Mouse (Mus musculus): ENCODE measurements around the gene Gm5796. TPM values are rescaled to one million over a fixed set of nuclear protein-coding genes. Genes with fewer than 3 reads are reported as not detected.
"Not testable (repeated sequence)": the region's sequence is repeated elsewhere in the genome, so short reads cannot be mapped to it uniquely, and the experiment has no call there.

The Gm5796 gene
- polyA plus RNA-seq (2015; fragmentation: Nextera tagmentation; extraction: Ambion mirVana) = 4.2 and 4.3 TPM in 2 replicates

GRCm38 (mm10) chr14:4023641-4024040, at the start of gene Gm5796:
Gm5796 (plus strand) TSS chr14:4023941.
- WGBS = no CpG with 5 or more reads among the region's 3 CpGs
- not testable (repeated sequence) for H3K27me3 ChIP-seq (replicated peaks; ENCODE audit: control insufficient read depth, insufficient read depth, low read length)

GRCm38 (mm10) chr14:3998094-3998493, 25.6 kb upstream of the Gm5796 start, which contains the start of gene Gm3099:
Gm3099 (plus strand) TSS chr14:3998394.
- WGBS = 56% methylated on average over 1 of the region's 3 CpGs
- not testable (repeated sequence) for H3K36me3 ChIP-seq (ENCODE audit: control insufficient read depth, insufficient read depth, low read length); H3K4me3 ChIP-seq (ENCODE audit: low read length); ATAC-seq; H3K4me1 ChIP-seq (ENCODE audit: control insufficient read depth, insufficient read depth, low read depth, low read length); H3K4me2 ChIP-seq (ENCODE audit: low read length); H3K27me3 ChIP-seq (replicated peaks; ENCODE audit: control insufficient read depth, insufficient read depth, low read length); H3K9me3 ChIP-seq (ENCODE audit: control insufficient read depth, low read length); H3K27ac ChIP-seq (ENCODE audit: low read depth, low read length); H3K9ac ChIP-seq (ENCODE audit: low read depth, low read length)

More at GRCm38 (mm10) chr14:4023641-4024040, at the start of gene Gm5796:
- not testable (repeated sequence) for H3K4me3 ChIP-seq (ENCODE audit: low read length); H3K4me2 ChIP-seq (ENCODE audit: low read length); H3K9ac ChIP-seq (ENCODE audit: low read depth, low read length); H3K4me1 ChIP-seq (ENCODE audit: control insufficient read depth, insufficient read depth, low read depth, low read length); H3K27ac ChIP-seq (ENCODE audit: low read depth, low read length); H3K9me3 ChIP-seq (ENCODE audit: control insufficient read depth, low read length); ATAC-seq; H3K36me3 ChIP-seq (ENCODE audit: control insufficient read depth, insufficient read depth, low read length)

DNA sequence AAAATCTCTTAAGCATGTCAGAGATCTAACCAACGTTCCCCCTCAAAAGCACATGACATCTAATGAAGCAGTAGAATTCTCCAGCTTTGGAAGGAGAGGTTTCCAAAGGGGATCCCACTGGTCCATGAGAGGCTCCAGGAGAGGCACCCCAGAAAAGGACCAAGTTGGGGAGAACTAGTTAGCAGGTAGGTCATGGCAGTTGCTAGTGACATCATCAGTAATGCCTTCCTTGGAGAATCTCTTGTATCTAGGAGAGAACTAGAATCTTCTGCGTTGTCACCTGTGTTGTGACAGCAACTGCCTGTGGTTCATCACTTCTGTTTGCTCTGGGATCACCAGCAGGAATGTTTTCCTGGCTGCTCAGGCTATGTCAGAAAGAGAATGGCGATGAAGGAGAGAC, 60.1 kb downstream of the Gm5796 start, which contains the start of gene Gm3115:
TSS of gene Gm3115 (plus strand) at position 301 of the 400 bp plus-strand sequence.
- not testable (repeated sequence) for H3K36me3 ChIP-seq (ENCODE audit: control insufficient read depth, insufficient read depth, low read length)

More for the DNA sequence above, 60.1 kb downstream of the Gm5796 start, which contains the start of gene Gm3115:
- 79% methylated on average over 2 of the region's 3 CpGs for WGBS
- H3K9ac ChIP-seq (ENCODE audit: low read depth, low read length); H3K4me2 ChIP-seq (ENCODE audit: low read length); H3K9me3 ChIP-seq (ENCODE audit: control insufficient read depth, low read length); ATAC-seq; H3K27ac ChIP-seq (ENCODE audit: low read depth, low read length); H3K4me1 ChIP-seq (ENCODE audit: control insufficient read depth, insufficient read depth, low read depth, low read length); H3K27me3 ChIP-seq (replicated peaks; ENCODE audit: control insufficient read depth, insufficient read depth, low read length); H3K4me3 ChIP-seq (ENCODE audit: low read length): not testable (repeated sequence)

Other genes with a start within 250 kb of the Gm5796 start
- 5.9 TPM in 2 replicates for gene Gm3002, start 213.9 kb upstream of the Gm5796 start, polyA plus RNA-seq (2015; fragmentation: Nextera tagmentation; extraction: Ambion mirVana)
- not detected in 2 replicates for gene Gm3033, start 177.7 kb upstream of the Gm5796 start, polyA plus RNA-seq (2015; fragmentation: Nextera tagmentation; extraction: Ambion mirVana)
- gene Gm2916, start 139.8 kb upstream of the Gm5796 start, polyA plus RNA-seq (2015; fragmentation: Nextera tagmentation; extraction: Ambion mirVana) = not detected in 2 replicates
- gene Gm3029, start 92.2 kb upstream of the Gm5796 start, polyA plus RNA-seq (2015; fragmentation: Nextera tagmentation; extraction: Ambion mirVana) = not detected in 2 replicates
- gene Gm3095, start 60.4 kb upstream of the Gm5796 start, polyA plus RNA-seq (2015; fragmentation: Nextera tagmentation; extraction: Ambion mirVana) = 1.7 TPM in 2 replicates
- gene Gm3099, start 25.5 kb upstream of the Gm5796 start, polyA plus RNA-seq (2015; fragmentation: Nextera tagmentation; extraction: Ambion mirVana) = not detected in 2 replicates
- not detected in 2 replicates for gene Gm3115, start 60.2 kb downstream of the Gm5796 start, polyA plus RNA-seq (2015; fragmentation: Nextera tagmentation; extraction: Ambion mirVana)
- gene Gm8108, start 86.6 kb downstream of the Gm5796 start, polyA plus RNA-seq (2015; fragmentation: Nextera tagmentation; extraction: Ambion mirVana) = 4.3 and 6.0 TPM in 2 replicates
- gene Gm3127, start 141.1 kb downstream of the Gm5796 start, polyA plus RNA-seq (2015; fragmentation: Nextera tagmentation; extraction: Ambion mirVana) = not detected in 2 replicates
- gene Gm2974, start 158.6 kb downstream of the Gm5796 start, polyA plus RNA-seq (2015; fragmentation: Nextera tagmentation; extraction: Ambion mirVana) = 9.4 and 11.4 TPM in 2 replicates
- gene Gm3138, start 225.7 kb downstream of the Gm5796 start, polyA plus RNA-seq (2015; fragmentation: Nextera tagmentation; extraction: Ambion mirVana) = not detected in 2 replicates

All from hindbrain, embryonic 16.5 days (tissue).